ENCODE assay signal across 10 mouse cellular contexts in genomic region chr11:109495771-109496474, GRCm38 (mm10). TPM values are rescaled to one million over a fixed set of nuclear protein-coding genes. Genes with fewer than 3 reads are reported as not detected.
DNase-seq lines count a peak whose midpoint lies in the region; ATAC-seq and TF ChIP-seq lines count a peak whose summit lies in the region.
"Had no signal": no experiment of that assay in that cellular context is flagged by ENCODE, and none has a peak within 500 bp of the region (broad histone marks: within the 10 kb centered on the region; RNA-seq: fewer than 3 reads in every experiment).

No protein-coding gene starts in this region.

- no peaks in the 10 kb centered on the region for H3K36me3 ChIP-seq in liver, postnatal 0 days (replicated peaks; ENCODE audit: insufficient read depth, low read length)
- H3K36me3 ChIP-seq in midbrain, embryonic 10.5 days, result no peaks in the 10 kb centered on the region
- H3K36me3 ChIP-seq: embryonic facial prominence, embryonic 15.5 days had no signal

- peak; percentile 42 for DNase-seq in retina, embryonic 14.5 days (ENCODE audit: low spot score)
- no peak for DNase-seq in retina, postnatal 1 day
- peak; percentile 54 for DNase-seq in kidney, adult 11 months
- peak; percentile 64 for DNase-seq in liver, postnatal 0 days
- peak; percentile 70 for DNase-seq in thymus, postnatal 4 days
- no peak for DNase-seq in gastrocnemius, postnatal 10 days
- DNase-seq in left cerebral cortex, adult 18-20 months (ENCODE audit: low spot score in 2 of 2), result no peak
- DNase-seq in midbrain, embryonic 10.5 days (ENCODE audit: low spot score), result no peak

- peak overlapping the region; percentile 3 for H3K4me2 ChIP-seq in liver, postnatal 0 days (ENCODE audit: low read depth, low read length)
- H3K4me2 ChIP-seq: embryonic facial prominence, embryonic 15.5 days had no signal

- TF ChIP-seq EP300 in liver, postnatal 0 days (IDR thresholded peaks at IDR 0.05; ENCODE audit: low read depth), result peak; percentile 34; the same call in 1 of the 2 replicates

- H3K4me3 ChIP-seq in liver, postnatal 0 days (ENCODE audit: low read depth, low read length), result no peak overlapping the region
- no peak overlapping the region for H3K4me3 ChIP-seq in midbrain, embryonic 10.5 days
- H3K4me3 ChIP-seq: embryonic facial prominence, embryonic 15.5 days; myocyte had no signal

- 13% methylated on average over 14 of the region's 14 CpGs for WGBS in liver, postnatal 0 days (ENCODE audit: insufficient replicate concordance)
- 66% methylated on average over 14 of the region's 14 CpGs for WGBS in midbrain, embryonic 10.5 days

- TF ChIP-seq CTCF in liver, postnatal 0 days (IDR thresholded peaks at IDR 0.05; ENCODE audit: low read depth), result no peak

- H3K9me3 ChIP-seq in liver, postnatal 0 days (ENCODE audit: low read length), result no peaks in the 10 kb centered on the region
- H3K9me3 ChIP-seq in midbrain, embryonic 10.5 days (replicated peaks), result no peaks in the 10 kb centered on the region
- H3K9me3 ChIP-seq: embryonic facial prominence, embryonic 15.5 days had no signal

- no peaks in the 10 kb centered on the region for H3K27me3 ChIP-seq in liver, postnatal 0 days (ENCODE audit: insufficient read depth, low read length)
- H3K27me3 ChIP-seq in midbrain, embryonic 10.5 days (ENCODE audit: low read depth, poor library complexity, severe bottlenecking), result no peaks in the 10 kb centered on the region; the same call in 1 of the 2 replicates
- H3K27me3 ChIP-seq: embryonic facial prominence, embryonic 15.5 days had no signal

- H3K27ac ChIP-seq in liver, postnatal 0 days (ENCODE audit: low read depth), result peak overlapping the region; percentile 94
- no peak overlapping the region; the same call in 1 of the 2 replicates for H3K27ac ChIP-seq in midbrain, embryonic 10.5 days (replicated peaks)
- H3K27ac ChIP-seq: embryonic facial prominence, embryonic 15.5 days had no signal

- ATAC-seq in liver, postnatal 0 days, result peak; percentile 75

- H3K9ac ChIP-seq in liver, postnatal 0 days (replicated peaks), result peak overlapping the region; percentile 28; the same call in 1 of the 2 replicates
- H3K9ac ChIP-seq: embryonic facial prominence, embryonic 15.5 days had no signal

- H3K4me1 ChIP-seq in liver, postnatal 0 days (ENCODE audit: insufficient read depth), result peaks cover 60% of the 10 kb centered on the region
- peaks cover 40% of the 10 kb centered on the region for H3K4me1 ChIP-seq in midbrain, embryonic 10.5 days

RNA-seq across cellular contexts. Expression of gene Slc16a6, which starts 22.5 kb away (rescaled TPM):
- 18.8 and 19.0 TPM in 2 replicates for polyA plus RNA-seq in liver, postnatal 0 days (2015; fragmentation: Nextera tagmentation; extraction: Ambion mirVana)
- 10 to 100 TPM; 18.6 to 20.8 TPM for total RNA-seq in gastrocnemius, postnatal 10 days (2021)
- total RNA-seq in left cerebral cortex, adult 18-20 months (2021), result 10 to 100 TPM in 1 of 2 experiments, 1 to 10 TPM in 1; 8.9 to 11.3 TPM
- polyA plus RNA-seq in midbrain, embryonic 10.5 days (2016; fragmentation: Nextera tagmentation; extraction: Ambion mirVana), result 5.0 and 5.5 TPM in 2 replicates

RNA-seq across cellular contexts. Expression of gene Arsg, which starts 22.7 kb away (rescaled TPM):
- 11.8 and 13.1 TPM in 2 replicates for polyA plus RNA-seq in liver, postnatal 0 days (2015; fragmentation: Nextera tagmentation; extraction: Ambion mirVana)
- 10 to 100 TPM in 1 of 2 experiments, 1 to 10 TPM in 1; 9.3 to 12.3 TPM for total RNA-seq in gastrocnemius, postnatal 10 days (2021)
- 10 to 100 TPM; 12.0 to 14.7 TPM for total RNA-seq in left cerebral cortex, adult 18-20 months (2021)
- 1.9 and 2.2 TPM in 2 replicates for polyA plus RNA-seq in midbrain, embryonic 10.5 days (2016; fragmentation: Nextera tagmentation; extraction: Ambion mirVana)

Comparison
In these comparisons a context has a peak if more than half of its experiments do, and no peak if none do; other contexts are left out.
1. DNase-seq: peak in retina, embryonic 14.5 days (single experiment), kidney, adult 11 months (single experiment), liver, postnatal 0 days (single experiment) and thymus, postnatal 4 days (single experiment); none in retina, postnatal 1 day (single experiment), gastrocnemius, postnatal 10 days (single experiment), left cerebral cortex, adult 18-20 months (0 of 2) and midbrain, embryonic 10.5 days (single experiment).